Mouse (Mus musculus): Measurements from ENCODE around the gene Tmc2.

The Tmc2 gene

DNA sequence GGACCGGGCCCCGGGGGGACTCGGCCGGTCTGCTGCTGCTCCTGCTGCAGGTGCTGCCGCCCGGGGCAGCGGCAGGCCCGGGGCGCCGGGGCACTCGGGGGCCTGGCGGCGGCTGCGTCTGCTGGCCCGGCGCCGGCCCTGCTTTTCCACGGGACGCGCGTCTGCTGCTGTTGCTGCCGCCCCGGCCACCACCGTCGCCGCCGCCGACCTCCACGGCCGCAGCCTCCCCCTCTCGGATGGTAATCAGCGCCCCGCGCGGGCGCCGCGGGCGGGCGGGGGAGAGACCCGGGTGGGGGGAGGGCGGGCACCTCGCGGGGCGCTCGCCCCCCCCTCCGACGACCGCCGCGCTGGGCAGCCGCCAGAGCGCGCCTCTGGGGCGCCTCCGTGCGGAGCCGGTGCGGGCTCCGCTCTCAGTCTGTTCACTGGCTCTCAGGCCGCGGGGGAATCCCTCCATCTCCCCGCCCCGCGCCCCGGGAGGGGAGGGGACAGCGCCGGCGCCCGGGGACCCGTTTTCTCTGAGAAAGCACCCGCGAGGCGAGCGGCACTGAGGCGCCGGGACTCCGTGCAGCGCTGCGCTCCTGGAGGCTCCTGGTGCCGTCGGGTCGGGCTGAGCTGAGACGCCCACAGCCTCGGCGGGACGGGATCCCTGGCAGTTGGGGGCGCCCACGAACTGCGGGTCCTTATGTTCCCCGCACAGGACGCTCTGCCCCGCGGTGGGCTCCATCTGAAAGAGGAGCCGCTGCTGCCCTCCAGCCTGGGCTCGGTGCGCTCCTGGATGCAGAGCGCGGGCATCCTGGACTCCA is 100.5 kb downstream of the Tmc2 start:
- peak in 1 of 2 experiments; percentile 70 for DNase-seq (ENCODE audit: low spot score in 2 of 2)

GRCm38 (mm10) chr2:130296134-130296745 is 101.2 kb downstream of the Tmc2 start:
- no peak for DNase-seq (ENCODE audit: low spot score in 2 of 2)

DNA sequence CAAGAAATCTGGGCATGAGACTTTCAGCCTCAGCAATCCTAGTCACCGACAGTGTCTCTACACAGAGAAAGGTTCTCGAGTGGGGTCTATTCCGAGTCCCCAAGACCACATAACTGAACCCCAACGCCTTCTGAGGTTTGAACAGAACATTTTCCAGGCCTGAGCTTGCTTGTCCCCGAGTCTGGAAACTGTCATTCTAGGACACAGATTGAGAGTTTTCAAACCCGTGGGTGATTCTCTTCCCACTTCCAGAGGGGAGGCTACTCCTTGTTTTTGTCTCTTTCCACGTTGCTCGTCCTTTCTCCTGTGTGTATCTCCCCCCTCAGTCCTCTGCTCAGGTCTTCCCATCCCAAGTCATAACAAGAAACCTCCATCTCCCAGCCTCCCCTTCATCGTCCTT is 102.6 kb downstream of the Tmc2 start:
- DNase-seq (ENCODE audit: low spot score in 2 of 2), result no peak

GRCm38 (mm10) chr2:130303014-130303413 is 108.0 kb downstream of the Tmc2 start:
- no peak for DNase-seq (ENCODE audit: low spot score in 2 of 2)
